Mouse (Mus musculus): ENCODE measurements around the gene Gm28047.

- TF ChIP-seq CTCF (IDR thresholded peaks at IDR 0.05) (no peak), EP300 (IDR thresholded peaks at IDR 0.05; ENCODE audit: insufficient read depth, low read depth, low read length) (no peak), POLR2A (IDR thresholded peaks at IDR 0.05; ENCODE audit: insufficient read depth, low read depth, low read length) (no peak)
Measured at GRCm38 (mm10) chr15:102528396-102528795, 96.5 kb downstream of the Gm28047 start.
